Mouse (Mus musculus) bone marrow, adult 2 months (tissue): ENCODE data around the gene Drg1. TPM values are rescaled to one million over a fixed set of nuclear protein-coding genes. Genes with fewer than 3 reads are reported as not detected.
"Not testable (repeated sequence)": the region's sequence is repeated elsewhere in the genome, so short reads cannot be mapped to it uniquely, and the experiment has no call there.

Experiments
- H3K27ac ChIP-seq: fragments of 200-500 bp; 2 replicates; pipeline ENCODE4 v1.5.1; 2012; ENCODE audit warnings: low read depth, mild to moderate bottlenecking, control low read depth, inconsistent platforms, low read length; ENCODE audit not compliant: control insufficient read depth, poor library complexity, insufficient read depth
- H3K4me1 ChIP-seq: fragments of 200-500 bp; 2 replicates; pipeline ENCODE4 v1.6.1; 2011; ENCODE audit warnings: low read length; ENCODE audit not compliant: control insufficient read depth, insufficient read depth
- H3K4me3 ChIP-seq: fragments of 200-500 bp; replicated peaks from 2 replicates; pipeline ENCODE3; 2011; ENCODE audit warnings: mild to moderate bottlenecking, low read depth, low read length, control low read depth; ENCODE audit not compliant: control insufficient read depth
- WGBS: fragments of 180-500 bp; shearing (Covaris S2); methylation state at CpG from one replicate; pipeline ENCODE4 v1.1.7; 2018; 5-methylcytosine and 5-hydroxymethylcytosine counted together
- polyA plus RNA-seq: library from polyadenylated mRNA; stranded (reverse); fragments of >200 nt; gene quantifications from 2 replicates; pipeline ENCODE4 v1.2.4, GENCODE M21; 2011; ENCODE audit warnings: low replicate concordance; ENCODE audit not compliant: missing spikeins, insufficient read depth, insufficient read length

Drg1 gene
- polyA plus RNA-seq, 1 experiment: 78.5 TPM

GRCm38 (mm10) chr11:3149471-3149870 lies 116.7 kb downstream of the Drg1 start:
- H3K4me3 ChIP-seq, H3K4me1 ChIP-seq, H3K27ac ChIP-seq: not testable (repeated sequence)
- 83% methylated on average over 4 of the region's 4 CpGs for WGBS

GRCm38 (mm10) chr11:3146806-3147205 lies 119.4 kb downstream of the Drg1 start:
- H3K4me1 ChIP-seq: not testable (repeated sequence)

GRCm38 (mm10) chr11:3145359-3146165 lies 120.7 kb downstream of the Drg1 start:
- H3K4me3 ChIP-seq, H3K27ac ChIP-seq, H3K4me1 ChIP-seq: not testable (repeated sequence)
- 85% methylated on average over 9 of the region's 9 CpGs for WGBS

More at GRCm38 (mm10) chr11:3146806-3147205, 119.4 kb downstream of the Drg1 start:
- 77% methylated on average over 2 of the region's 2 CpGs for WGBS
- not testable (repeated sequence) for H3K4me3 ChIP-seq, H3K27ac ChIP-seq

- WGBS: 59% methylated on average over 3 of the region's 3 CpGs
- not testable (repeated sequence) for H3K4me3 ChIP-seq, H3K27ac ChIP-seq, H3K4me1 ChIP-seq
These were observed 122.2 kb downstream of the Drg1 start for GRCm38 (mm10) chr11:3143984-3144383.

- 78% methylated on average over 4 of the region's 5 CpGs for whole genome bisulfite sequencing
- H3K4me1 ChIP-seq, H3K4me3 ChIP-seq, H3K27ac ChIP-seq: not testable (repeated sequence)
These were observed 123.8 kb downstream of the Drg1 start for GRCm38 (mm10) chr11:3142413-3142812.

GRCm38 (mm10) chr11:3140967-3141535 lies 125.2 kb downstream of the Drg1 start:
- not testable (repeated sequence) for H3K4me3 ChIP-seq, H3K4me1 ChIP-seq, H3K27ac ChIP-seq

- not testable (repeated sequence) for H3K27ac ChIP-seq, H3K4me1 ChIP-seq, H3K4me3 ChIP-seq
- 72% methylated on average over 2 of the region's 2 CpGs for WGBS
These were observed 127.9 kb downstream of the Drg1 start for GRCm38 (mm10) chr11:3138323-3138722.

Other genes with a start within 250 kb of the Drg1 start
- gene Sfi1, start 73.0 kb downstream of the Drg1 start, polyA plus RNA-seq: 15.6 and 33.5 TPM in 2 replicates
- 42.6 and 52.7 TPM in 2 replicates for gene Eif4enif1, start 64.0 kb downstream of the Drg1 start, polyA plus RNA-seq
- 33.6 and 53.9 TPM in 2 replicates for gene Patz1, start 22.5 kb upstream of the Drg1 start, polyA plus RNA-seq
- 11.6 and 29.7 TPM in 2 replicates for gene Pik3ip1, start 64.0 kb upstream of the Drg1 start, polyA plus RNA-seq
- 23.9 and 60.1 TPM in 2 replicates for gene Limk2, start 142.8 kb upstream of the Drg1 start, polyA plus RNA-seq
- 5.9 and 9.2 TPM in 2 replicates for gene Rnf185, start 185.9 kb upstream of the Drg1 start, polyA plus RNA-seq
- gene Pla2g3, start 221.9 kb upstream of the Drg1 start, polyA plus RNA-seq: 0.38 TPM in 1 of 2 replicates, not detected in the other
- 1.2 and 3.3 TPM in 2 replicates for gene Inpp5j, start 238.4 kb upstream of the Drg1 start, polyA plus RNA-seq
- gene Selenom, start 248.3 kb upstream of the Drg1 start, polyA plus RNA-seq: 8.0 and 23.9 TPM in 2 replicates